Mouse (Mus musculus) brain, embryonic 14.5 days (tissue): Measurements from ENCODE around the gene Wdr20rt.

Experiments
- CTCF ChIP-seq: fragments of 200-500 bp; IDR thresholded peaks from 2 replicates; pipeline ENCODE4 v1.5.1; 2012; ENCODE audit warnings: inconsistent platforms, mild to moderate bottlenecking, moderate library complexity, borderline replicate concordance; ENCODE audit not compliant: insufficient read depth, insufficient read length; ENCODE audit errors: extremely low read depth
- POLR2A ChIP-seq: fragments of 200-500 bp; IDR thresholded peaks from 2 replicates; pipeline ENCODE4 v1.6.1; 2012; ENCODE audit warnings: mild to moderate bottlenecking, inconsistent platforms, borderline replicate concordance; ENCODE audit not compliant: poor library complexity, insufficient read depth, insufficient read length, severe bottlenecking; ENCODE audit errors: extremely low read depth

DNA sequence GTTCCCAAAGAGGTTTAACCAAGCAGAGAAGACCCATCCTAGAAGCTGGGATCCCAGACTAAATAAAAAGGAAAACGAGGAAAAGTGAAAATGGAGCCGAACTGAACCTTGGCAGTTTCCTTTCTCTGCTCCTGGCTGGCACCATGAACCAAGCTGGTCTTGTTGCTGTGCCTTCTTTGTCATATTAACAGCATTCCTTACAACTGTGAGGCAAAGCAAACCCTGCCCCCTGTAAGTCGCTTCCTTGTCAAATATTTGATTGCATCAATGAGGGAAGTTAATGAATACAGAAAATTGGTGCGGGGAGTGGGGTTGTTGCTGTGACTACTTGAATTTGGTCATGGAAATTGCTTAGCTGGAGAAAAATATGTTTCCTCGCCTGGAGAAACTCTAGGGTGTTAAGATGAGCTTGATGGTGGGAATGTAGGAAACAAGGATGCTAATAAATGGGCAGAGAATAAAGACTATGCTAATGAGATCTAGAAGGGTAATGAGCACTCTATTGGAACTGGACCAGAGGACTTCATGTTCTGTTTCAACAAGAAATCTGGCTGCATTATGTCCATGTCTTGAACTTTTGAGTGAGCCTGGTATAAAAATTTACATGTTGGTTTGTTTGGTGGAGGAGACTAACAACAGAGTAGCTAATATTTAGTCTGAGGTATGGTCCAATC, 43.1 kb downstream of the Wdr20rt start:
- TF ChIP-seq CTCF (no peak), POLR2A (no peak)
